Mouse (Mus musculus) gastrocnemius, adult 2 months (tissue): ENCODE measurements around the gene Gh. TPM values are rescaled to one million over a fixed set of nuclear protein-coding genes. Genes with fewer than 3 reads are reported as not detected.
A peak's percentile ranks its signal among the peaks of the same experiment; 100 is the strongest.
"Not testable (repeated sequence)": the region's sequence is repeated elsewhere in the genome, so short reads cannot be mapped to it uniquely, and the experiment has no call there.

Source experiments
- DNase-seq: peaks from one replicate; pipeline ENCODE4 v3.0.0; 2022
- H3K27ac ChIP-seq: fragments of 200-600 bp; 2 replicates; pipeline ENCODE4 v1.8.1; 2022; ENCODE audit warnings: mild to moderate bottlenecking
- H3K4me3 ChIP-seq: fragments of 200-600 bp; 2 replicates; pipeline ENCODE4 v1.8.1; 2022; ENCODE audit warnings: mild to moderate bottlenecking, moderate library complexity
- CTCF ChIP-seq: fragments of 200-600 bp; IDR thresholded peaks from 2 replicates; pipeline ENCODE4 v1.8.1; 2022; ENCODE audit warnings: antibody characterized with exemption, mild to moderate bottlenecking, moderate library complexity
- intact Hi-C: fragments of 180-260 bp; cut with DNase I; formaldehyde crosslinking; loops from one replicate; pipeline ENCODE4 v1.15.1; 2025
- long read RNA-seq, 2 experiments: library from polyadenylated mRNA; stranded (forward); transcript quantifications; one replicate each; pipeline ENCODE4 v2.0.0; 2021
- total RNA-seq, 2 experiments: library from RNA; stranded (reverse); gene quantifications; 2 replicates each; pipeline ENCODE4 v1.2.3; 2021

Gene Gh
- not detected for total RNA-seq
- long read RNA-seq, experiment 1, result 0 reads
- long read RNA-seq, experiment 2, result 0 reads

DNA sequence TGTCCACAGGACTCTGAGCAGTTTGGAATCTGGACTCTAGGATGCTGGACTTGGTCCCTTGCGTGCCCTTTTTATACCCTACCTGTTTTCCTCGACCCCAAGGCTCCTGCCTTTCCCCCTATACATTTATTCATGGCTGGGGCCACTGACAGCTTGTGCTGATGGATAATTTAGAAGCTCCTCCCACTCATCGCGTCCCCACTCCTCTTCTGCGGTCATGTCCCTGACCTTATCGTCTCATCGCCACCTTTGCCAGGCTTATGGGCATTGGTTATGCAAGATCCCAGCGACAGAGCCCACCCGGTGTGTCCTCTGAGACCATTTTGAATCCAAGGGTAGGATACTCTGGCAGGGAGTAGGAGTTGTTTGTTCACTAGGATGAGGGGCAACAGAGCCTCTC, at the start of gene Gh:
Gene Gh (minus strand): TSS at position 101 of the 400 bp plus-strand sequence.
- intact Hi-C loops, result loop anchor here (2.0 kb wide), 1 partner anchor 65 kb away; no protein-coding TSS in a partner anchor
- TF ChIP-seq CTCF, result no peak

DNA sequence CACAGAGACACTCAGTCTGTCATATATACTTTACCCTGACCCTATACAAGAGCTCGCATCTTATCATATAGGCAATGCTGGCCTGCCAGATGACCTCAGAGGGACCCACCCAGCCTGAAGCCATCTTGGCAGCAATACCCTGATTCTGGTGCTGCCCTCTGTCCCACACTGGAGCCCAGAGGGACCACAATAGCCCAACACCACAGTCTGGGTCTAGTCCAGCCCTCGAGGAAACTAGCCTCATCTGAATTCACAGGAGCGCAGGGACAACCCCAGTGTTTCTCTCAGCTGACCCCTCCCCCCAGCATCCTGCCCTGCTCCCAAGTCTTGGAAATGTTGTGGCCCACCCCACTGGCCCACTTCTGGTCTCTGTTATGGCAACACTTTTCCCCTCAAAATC, 49.6 kb upstream of the Gh start:
- TF ChIP-seq CTCF, result no peak
- Histone ChIP-seq H3K27ac (peak overlapping the region; percentile 91), H3K4me3 (peak overlapping the region; percentile 44)
- intact Hi-C loops, result no loop called here
- DNase-seq, result peak; percentile 62

More for the DNA sequence above, at the start of gene Gh:
- H3K27ac ChIP-seq, result no peak within 1 kb of the TSS
- peak; percentile 8 for DNase-seq
- H3K4me3 ChIP-seq, result no peak within 1 kb of the TSS

DNA sequence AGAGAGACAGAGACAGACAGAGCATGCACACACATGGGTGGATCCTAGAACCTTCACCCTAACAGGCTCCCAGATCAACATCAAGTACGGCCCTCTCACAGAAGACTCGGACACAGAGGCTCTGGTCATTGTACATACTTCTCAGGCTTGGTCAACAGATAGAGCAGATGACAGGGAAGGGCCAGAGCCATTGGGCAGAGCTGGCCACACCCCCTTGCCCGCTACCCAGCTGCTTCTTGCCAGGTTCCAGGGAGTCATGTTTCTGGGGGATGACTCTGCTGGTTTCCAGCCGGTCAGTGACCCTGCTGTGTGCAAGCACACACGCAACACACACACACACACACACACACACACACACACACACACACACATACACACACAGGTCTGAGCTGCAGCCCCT, 49.2 kb upstream of the Gh start:
- TF ChIP-seq CTCF, result no peak
- H3K27ac ChIP-seq, result peak overlapping the region; percentile 91
- DNase-seq, result peak; percentile 89
- intact Hi-C loops, result no loop called here
- H3K4me3 ChIP-seq, result peak overlapping the region; percentile 57

DNA sequence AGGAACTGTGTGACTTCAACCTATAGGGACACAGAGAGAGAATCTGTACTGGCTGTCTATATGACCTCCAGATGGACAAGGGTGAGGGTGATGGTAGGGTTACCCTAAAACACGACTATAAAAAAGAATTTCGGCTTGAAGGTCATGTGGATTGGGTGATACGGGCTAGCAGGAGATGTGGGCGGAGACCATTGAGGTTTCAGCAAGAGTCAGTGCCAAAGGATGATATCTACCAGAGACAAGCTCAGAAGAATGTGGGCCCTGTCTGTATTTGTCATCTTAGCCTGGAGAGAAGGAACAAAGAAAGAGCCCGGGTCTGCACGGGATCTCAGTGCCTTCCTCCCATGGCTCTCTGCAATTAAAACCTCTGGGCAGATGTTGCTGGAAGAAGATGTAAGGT, 48.1 kb upstream of the Gh start:
- no peak for TF ChIP-seq CTCF
- peak overlapping the region; percentile 91 for H3K27ac ChIP-seq
- DNase-seq, result no peak
- no peak overlapping the region for H3K4me3 ChIP-seq
- intact Hi-C loops, result no loop called here

DNA sequence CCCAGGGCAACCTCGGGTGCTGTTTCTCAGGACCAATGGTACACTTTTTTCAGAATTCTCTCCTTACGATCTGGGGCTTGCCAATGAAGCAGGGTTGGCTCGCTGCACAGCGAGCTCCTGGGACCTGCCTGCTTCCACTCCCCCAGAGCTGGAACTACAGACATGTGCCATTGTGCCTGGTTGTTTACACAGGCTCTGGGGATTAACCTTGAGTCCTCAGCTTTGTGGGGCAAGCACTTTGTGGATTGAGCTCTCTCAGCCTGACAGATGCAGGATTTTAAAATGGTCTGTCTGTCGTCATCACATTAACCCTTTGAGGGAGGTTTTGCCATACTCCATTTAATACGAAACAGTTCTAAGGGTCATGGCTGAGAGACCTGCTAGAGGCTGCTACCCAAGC, 43.2 kb upstream of the Gh start:
- intact Hi-C loops, result no loop called here
- Histone ChIP-seq H3K4me3 (no peak overlapping the region), H3K27ac (peak overlapping the region; percentile 56; the same call in 1 of the 2 replicates)
- no peak for TF ChIP-seq CTCF
- DNase-seq, result no peak

DNA sequence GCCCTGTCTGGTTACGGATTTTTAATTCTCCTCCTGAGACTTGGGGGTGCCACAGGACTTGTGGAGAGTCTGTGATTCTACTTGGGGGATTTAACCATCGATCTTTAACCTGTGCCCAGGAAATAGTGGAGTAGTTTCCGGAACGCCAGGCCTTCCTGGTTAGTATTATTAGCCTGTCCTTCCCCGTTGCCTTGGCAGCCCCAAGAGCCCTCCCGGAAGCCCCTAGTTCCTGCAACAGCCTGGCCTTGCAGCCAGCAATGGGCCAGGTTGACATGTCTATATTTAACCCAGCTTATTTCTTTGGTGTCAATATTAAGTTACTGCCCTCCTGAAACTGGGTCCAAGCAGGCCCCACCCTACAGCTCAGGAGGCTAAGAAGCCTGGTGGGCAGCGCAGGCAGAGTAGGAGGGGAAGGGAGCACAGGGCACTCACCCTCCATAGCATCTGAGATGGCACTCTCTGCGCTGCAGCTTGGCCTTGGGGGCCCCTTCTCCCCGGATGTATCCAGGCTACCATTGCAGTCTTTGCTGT, 39.4 kb upstream of the Gh start:
- peak overlapping the region; percentile 45 for H3K4me3 ChIP-seq
- H3K27ac ChIP-seq, result peak overlapping the region; percentile 93
- no peak for TF ChIP-seq CTCF
- DNase-seq, result peak; percentile 88
- intact Hi-C loops, result no loop called here

DNA sequence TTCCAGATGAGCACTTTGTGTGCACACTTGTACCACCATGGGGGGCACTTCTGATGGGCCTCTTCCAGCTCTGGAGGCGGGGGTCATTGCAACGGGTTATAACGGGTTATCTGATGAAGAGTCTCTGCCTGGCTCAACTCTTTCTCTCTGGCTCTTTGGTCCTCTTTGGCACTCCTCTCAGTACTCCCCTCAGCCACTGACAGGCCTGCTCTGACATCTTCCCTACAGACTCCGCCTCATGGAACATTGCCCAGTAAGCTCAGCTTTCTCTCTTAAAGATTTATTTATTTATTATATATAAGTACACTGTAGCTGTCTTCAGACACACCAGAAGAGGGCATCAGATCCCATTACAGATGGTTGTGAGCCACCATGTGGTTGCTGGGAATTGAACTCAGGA, 37.7 kb upstream of the Gh start:
- Histone ChIP-seq H3K4me3 (peak overlapping the region; percentile 29), H3K27ac (peak overlapping the region; percentile 93)
- intact Hi-C loops, DNase-seq: not testable (repeated sequence)

DNA sequence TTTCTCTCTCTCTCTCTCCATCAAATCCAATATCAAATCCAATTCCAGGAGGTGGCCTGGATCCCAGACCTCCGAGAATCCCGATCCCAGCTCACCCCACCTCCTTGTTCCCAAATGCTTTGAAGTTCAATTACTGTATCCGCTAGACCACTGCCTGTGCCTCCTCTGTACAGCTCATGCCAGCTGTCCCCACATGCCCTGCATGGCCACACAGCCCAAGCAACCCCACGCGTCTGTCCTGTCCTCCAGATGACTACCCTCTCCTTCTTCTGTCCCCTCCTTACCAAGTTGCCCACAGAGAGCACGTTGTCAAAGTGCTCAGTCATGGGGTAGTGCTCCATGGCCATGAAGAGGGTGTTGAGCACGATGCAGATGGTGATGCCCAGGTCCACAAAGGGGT, 37.2 kb upstream of the Gh start:
- intact Hi-C loops, result no loop called here
- Histone ChIP-seq H3K4me3 (peak overlapping the region; percentile 29), H3K27ac (peak overlapping the region; percentile 93)
- no peak for DNase-seq
- TF ChIP-seq CTCF, result no peak

DNA sequence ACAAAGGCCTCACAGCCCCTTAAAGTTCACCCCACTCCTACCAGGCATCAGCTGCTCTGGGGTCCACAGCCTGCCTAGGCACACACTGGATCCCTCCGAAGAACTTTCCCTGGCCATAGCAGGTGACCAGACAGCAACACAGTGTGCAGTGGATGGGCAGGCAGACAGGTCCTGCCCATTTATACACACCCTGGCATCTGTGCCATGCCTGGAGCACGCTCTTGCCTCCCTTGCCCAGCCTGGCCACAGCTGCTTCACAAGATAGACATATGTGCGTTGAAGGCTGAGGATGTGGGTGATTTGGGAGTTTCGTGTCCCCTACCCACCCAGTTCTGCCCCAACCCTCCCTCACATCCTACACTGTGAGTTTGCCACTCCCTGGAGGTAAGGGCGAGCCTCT, 36.4 kb upstream of the Gh start:
- TF ChIP-seq CTCF, result no peak
- H3K4me3 ChIP-seq, result no peak overlapping the region; the same call in 1 of the 2 replicates
- peak; percentile 71 for DNase-seq
- intact Hi-C loops, result no loop called here
- H3K27ac ChIP-seq, result peak overlapping the region; percentile 93

DNA sequence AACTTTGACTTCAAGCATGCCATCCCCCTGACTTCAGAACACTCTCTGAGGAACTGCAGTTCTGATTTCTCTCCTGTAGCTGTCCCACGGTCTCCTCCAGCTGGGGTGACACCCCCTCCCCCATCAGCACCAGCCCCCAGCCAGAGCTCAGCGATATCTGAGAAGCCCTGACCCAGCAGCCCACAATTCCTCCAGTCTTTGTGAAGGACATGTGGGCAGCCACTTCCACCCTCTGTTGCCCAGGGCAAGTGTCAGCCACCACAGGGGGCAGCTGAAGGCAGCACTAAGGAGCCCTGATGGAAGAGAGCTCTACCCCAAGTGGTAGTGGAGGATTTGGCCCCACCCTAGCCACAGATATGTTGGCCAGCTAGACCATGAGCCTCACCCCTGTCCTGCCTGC, 32.4 kb upstream of the Gh start:
- H3K27ac ChIP-seq, result peak overlapping the region; percentile 93
- intact Hi-C loops, result no loop called here
- peak; percentile 87 for DNase-seq
- TF ChIP-seq CTCF, result peak; percentile 33
- peak overlapping the region; percentile 52 for H3K4me3 ChIP-seq

DNA sequence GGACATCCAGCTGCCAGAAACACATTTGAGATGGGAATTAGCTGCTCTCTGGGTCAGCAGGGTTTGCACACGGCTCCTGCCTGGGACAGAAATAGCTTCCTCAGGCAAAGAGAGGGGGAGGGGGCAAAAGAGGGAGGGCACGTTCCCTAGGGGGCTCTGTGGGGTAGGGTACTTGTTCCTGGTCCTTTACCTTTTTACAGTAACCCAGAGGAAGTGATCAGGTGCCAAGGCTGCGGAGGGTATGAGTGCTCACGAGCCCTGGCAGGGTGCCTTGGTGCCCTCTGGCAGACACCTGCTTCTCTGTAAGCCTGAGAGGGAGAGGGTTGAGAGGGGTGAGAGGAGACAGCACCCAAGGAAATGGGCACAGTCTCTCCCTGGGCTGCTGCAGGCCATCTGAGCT, 30.8 kb upstream of the Gh start:
- intact Hi-C loops, result no loop called here
- peak overlapping the region; percentile 49 for H3K4me3 ChIP-seq
- H3K27ac ChIP-seq, result peak overlapping the region; percentile 93
- no peak for TF ChIP-seq CTCF
- DNase-seq, result peak; percentile 77

DNA sequence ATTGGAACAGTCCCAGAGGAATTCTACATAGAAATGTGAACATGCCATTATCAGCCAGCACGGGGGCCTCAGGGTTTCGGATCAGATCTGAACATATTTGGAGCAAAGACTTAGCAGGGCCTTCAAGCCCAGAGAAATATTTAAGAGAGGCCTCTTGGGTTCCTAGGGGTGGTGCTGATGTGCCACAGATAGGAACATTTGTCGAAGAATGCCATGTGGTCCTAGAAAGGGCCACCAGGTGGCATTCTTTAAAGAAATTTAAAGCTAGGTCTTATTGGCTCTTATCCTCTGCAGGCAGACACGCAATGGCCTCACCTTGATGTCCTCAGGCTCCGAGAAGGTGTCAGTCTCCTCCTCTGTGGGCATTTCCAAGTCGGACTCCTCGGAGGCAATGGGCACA, 28.0 kb upstream of the Gh start:
- peak; percentile 54 for TF ChIP-seq CTCF
- DNase-seq, result no peak
- peak overlapping the region; percentile 41 for H3K4me3 ChIP-seq
- intact Hi-C loops, result no loop called here
- H3K27ac ChIP-seq, result peak overlapping the region; percentile 93

DNA sequence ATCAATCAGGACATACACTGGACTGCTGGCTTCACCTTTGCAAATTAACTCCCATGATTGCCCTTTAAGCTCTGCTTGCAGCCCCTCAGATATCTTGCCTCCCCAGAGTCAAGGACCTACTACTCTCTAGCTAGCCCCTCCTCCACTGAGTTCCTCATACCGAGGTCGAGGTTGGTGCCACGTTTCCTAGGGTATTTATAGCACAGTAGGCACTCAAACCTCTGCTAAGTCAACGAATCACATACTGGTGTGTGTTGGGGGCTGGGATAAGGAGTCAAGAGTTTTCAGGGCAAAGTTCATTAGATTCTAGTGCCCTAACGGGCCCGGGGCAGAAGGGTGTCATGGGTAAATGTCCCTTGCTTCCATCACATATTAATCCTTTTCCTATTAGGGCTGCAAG, 27.5 kb upstream of the Gh start:
- intact Hi-C loops, result no loop called here
- no peak for DNase-seq
- TF ChIP-seq CTCF, result no peak
- H3K4me3 ChIP-seq, result peak overlapping the region; percentile 41
- H3K27ac ChIP-seq, result peak overlapping the region; percentile 93

DNA sequence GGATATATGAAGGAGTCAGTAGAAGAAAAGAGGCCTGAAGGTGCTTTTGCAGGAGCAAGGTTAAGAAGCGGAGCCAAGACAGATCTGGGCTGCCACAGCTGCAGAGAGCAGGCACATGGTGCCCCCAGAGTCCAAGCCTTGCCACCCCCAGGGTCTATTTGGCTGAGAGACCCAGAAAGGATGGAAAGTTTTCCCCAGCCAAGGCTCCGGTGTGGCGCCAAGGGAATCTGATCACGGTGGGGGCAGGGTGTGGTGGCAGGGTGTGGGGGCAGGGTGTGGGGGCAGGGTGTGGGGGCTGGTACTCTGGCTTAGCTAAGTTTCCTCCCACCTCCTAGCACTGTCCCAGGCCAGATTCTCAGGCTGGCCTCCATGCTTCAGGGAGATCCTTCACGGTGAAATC, 26.9 kb upstream of the Gh start:
- Histone ChIP-seq H3K27ac (peak overlapping the region; percentile 93), H3K4me3 (peak overlapping the region; percentile 41)
- DNase-seq, result peak; percentile 84
- intact Hi-C loops, result loop anchor here (1.0 kb wide), 1 partner anchor 38 kb away; no protein-coding TSS in a partner anchor
- no peak for TF ChIP-seq CTCF
